ENCODE assay signal across 8 mouse cellular contexts in the genomic region with DNA sequence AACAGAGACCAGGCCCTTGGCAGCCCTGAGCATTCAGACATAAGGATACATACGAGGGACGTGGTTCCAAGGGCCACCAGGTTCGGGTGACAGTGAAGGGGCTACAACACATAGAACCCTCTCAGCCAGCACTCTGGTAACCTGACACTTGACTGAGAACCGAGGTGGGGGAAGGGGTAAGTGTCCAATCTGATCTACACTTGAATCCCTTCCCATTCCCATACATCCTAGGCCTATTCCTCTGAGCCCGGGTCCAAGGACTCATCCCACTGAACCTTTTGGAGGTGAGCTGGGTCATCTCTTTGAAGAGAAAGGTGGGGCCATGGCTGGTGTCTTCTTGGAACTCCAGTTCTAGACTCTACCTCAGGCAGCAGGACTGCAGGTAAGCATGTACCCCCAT. TPM values are rescaled to one million over a fixed set of nuclear protein-coding genes. Genes with fewer than 3 reads are reported as not detected.
DNase-seq lines count a peak whose midpoint lies in the region; ATAC-seq and TF ChIP-seq lines count a peak whose summit lies in the region.

No protein-coding gene starts in this region.

- 74% methylated on average over 5 of the region's 5 CpGs for WGBS in cerebellum, adult 2 months
- WGBS in limb, embryonic 11.5 days: 17% methylated on average over 5 of the region's 5 CpGs
- WGBS in limb, embryonic 10.5 days: 19% methylated on average over 5 of the region's 5 CpGs
- WGBS in hindbrain, postnatal 0 days: 30% methylated on average over 5 of the region's 5 CpGs
- 17% methylated on average over 5 of the region's 5 CpGs for WGBS in neural tube, embryonic 15.5 days

- no peaks in the 10 kb centered on the region for H3K27me3 ChIP-seq in cerebellum, adult 2 months (ENCODE audit: control insufficient read depth, insufficient read depth, low read length)
- H3K27me3 ChIP-seq in limb, embryonic 11.5 days (ENCODE audit: control insufficient read depth, insufficient read depth, low read length): peaks cover 27% of the 10 kb centered on the region
- peaks cover 68% of the 10 kb centered on the region for H3K27me3 ChIP-seq in limb, embryonic 10.5 days (ENCODE audit: low read depth, poor library complexity, severe bottlenecking)
- peaks cover 17% of the 10 kb centered on the region for H3K27me3 ChIP-seq in hindbrain, postnatal 0 days (ENCODE audit: insufficient read depth, low read length)
- H3K27me3 ChIP-seq in neural tube, embryonic 15.5 days (replicated peaks): peaks cover 47% of the 10 kb centered on the region

- no peak for TF ChIP-seq CTCF in cerebellum, adult 2 months (IDR thresholded peaks at IDR 0.05; ENCODE audit: borderline replicate concordance, insufficient read depth, low read depth, low read length)
- TF ChIP-seq CTCF in hindbrain, postnatal 0 days (IDR thresholded peaks at IDR 0.05; ENCODE audit: low read depth): no peak

- no peaks in the 10 kb centered on the region for H3K9me3 ChIP-seq in limb, embryonic 11.5 days (ENCODE audit: control insufficient read depth, low read length)
- no peaks in the 10 kb centered on the region for H3K9me3 ChIP-seq in limb, embryonic 10.5 days (replicated peaks)
- H3K9me3 ChIP-seq in hindbrain, postnatal 0 days (ENCODE audit: low read length): no peaks in the 10 kb centered on the region
- no peaks in the 10 kb centered on the region for H3K9me3 ChIP-seq in neural tube, embryonic 15.5 days (replicated peaks)

- no peak overlapping the region for H3K9ac ChIP-seq in limb, embryonic 11.5 days (ENCODE audit: low read length)
- no peak overlapping the region for H3K9ac ChIP-seq in hindbrain, postnatal 0 days (replicated peaks; ENCODE audit: low read length)
- H3K9ac ChIP-seq in neural tube, embryonic 15.5 days (replicated peaks): 0 out of 2 replicates have a peak overlapping the region, but pooled peaks have one; percentile 51

- no peak overlapping the region for H3K27ac ChIP-seq in cerebellum, adult 2 months (ENCODE audit: insufficient read depth, low read length)
- no peak overlapping the region for H3K27ac ChIP-seq in limb, embryonic 11.5 days (replicated peaks; ENCODE audit: low read depth, low read length)
- H3K27ac ChIP-seq in limb, embryonic 10.5 days: no peak overlapping the region
- H3K27ac ChIP-seq in hindbrain, postnatal 0 days: no peak overlapping the region
- H3K27ac ChIP-seq in neural tube, embryonic 15.5 days (replicated peaks): no peak overlapping the region

- TF ChIP-seq POLR2A in cerebellum, adult 2 months (IDR thresholded peaks at IDR 0.05; ENCODE audit: borderline replicate concordance, insufficient read depth, low read length): no peak

- H3K36me3 ChIP-seq in limb, embryonic 11.5 days (ENCODE audit: control insufficient read depth, insufficient read depth, low read length): no peaks in the 10 kb centered on the region
- no peaks in the 10 kb centered on the region for H3K36me3 ChIP-seq in limb, embryonic 10.5 days
- no peaks in the 10 kb centered on the region for H3K36me3 ChIP-seq in hindbrain, postnatal 0 days (ENCODE audit: insufficient read depth, low read length)
- no peaks in the 10 kb centered on the region for H3K36me3 ChIP-seq in neural tube, embryonic 15.5 days

- H3K4me3 ChIP-seq in cerebellum, adult 2 months (replicated peaks; ENCODE audit: insufficient read depth, low read depth, low read length): peak overlapping the region; percentile 61
- H3K4me3 ChIP-seq in limb, embryonic 11.5 days (ENCODE audit: low read depth, low read length): peak overlapping the region; percentile 24; the same call in 1 of the 2 replicates
- no peak overlapping the region for H3K4me3 ChIP-seq in limb, embryonic 10.5 days
- H3K4me3 ChIP-seq in hindbrain, postnatal 0 days (ENCODE audit: low read length): peak overlapping the region; percentile 48
- H3K4me3 ChIP-seq in neural tube, embryonic 15.5 days (replicated peaks): peak overlapping the region; percentile 48

- no peak overlapping the region for H3K4me2 ChIP-seq in limb, embryonic 11.5 days (ENCODE audit: low read depth, severe bottlenecking)
- H3K4me2 ChIP-seq in hindbrain, postnatal 0 days (ENCODE audit: low read depth, low read length): peak overlapping the region; percentile 90
- peak overlapping the region; percentile 92 for H3K4me2 ChIP-seq in neural tube, embryonic 15.5 days

- no peak for DNase-seq in cerebellum, adult 2 months
- no peak for DNase-seq in cerebellum, adult 9-10 months
- DNase-seq in limb, embryonic 11.5 days (ENCODE audit: low spot score): no peak
- no peak for DNase-seq in limb, embryonic 10.5 days (ENCODE audit: low spot score)
- no peak for DNase-seq in hindbrain, postnatal 0 days (ENCODE audit: low spot score)
- DNase-seq in c-Kit-positive CD71-positive TER-119-positive erythroid progenitor cells, embryonic 14.5 days (ENCODE audit: low spot score): no peak

- 0 out of 2 replicates have a peak, but pooled peaks cover 3% of the 10 kb centered on the region for H3K4me1 ChIP-seq in cerebellum, adult 2 months (ENCODE audit: control insufficient read depth, insufficient read depth, low read length)
- H3K4me1 ChIP-seq in limb, embryonic 11.5 days (ENCODE audit: control insufficient read depth, insufficient read depth, low read length): peaks cover 5% of the 10 kb centered on the region; the same call in 1 of the 2 replicates
- H3K4me1 ChIP-seq in limb, embryonic 10.5 days: peaks cover 13% of the 10 kb centered on the region
- H3K4me1 ChIP-seq in hindbrain, postnatal 0 days (ENCODE audit: insufficient read depth, low read length): peaks cover 5% of the 10 kb centered on the region; the same call in 1 of the 2 replicates
- H3K4me1 ChIP-seq in neural tube, embryonic 15.5 days: peaks cover 12% of the 10 kb centered on the region

- ATAC-seq in limb, embryonic 11.5 days (ENCODE audit: insufficient number of reproducible peaks, low FRiP score, low TSS enrichment, low read depth): no peak
- ATAC-seq in hindbrain, postnatal 0 days: no peak
- ATAC-seq in neural tube, embryonic 15.5 days (ENCODE audit: low FRiP score): no peak
- ATAC-seq in granulocyte monocyte progenitor cell, adult 5-6 weeks (replicated peaks; ENCODE audit: poor library complexity, severe bottlenecking): no peak

RNA-seq across cellular contexts. Expression of gene Rap1gap2, which starts 0.6 kb away (rescaled TPM):
- polyA plus RNA-seq in cerebellum, adult 2 months (2012; rRNA removed): 67.5 and 71.0 TPM in 2 replicates
- 0.35 and 0.60 TPM in 2 replicates for polyA plus RNA-seq in limb, embryonic 11.5 days (2014; fragmentation: Nextera tagmentation; extraction: Ambion mirVana)
- polyA plus RNA-seq in limb, embryonic 10.5 days (2016; fragmentation: Nextera tagmentation; extraction: Ambion mirVana): 0.34 and 0.55 TPM in 2 replicates
- 48.5 and 55.5 TPM in 2 replicates for total RNA-seq in hindbrain, postnatal 0 days (2014; rRNA removed)
- 9.9 and 11.1 TPM in 2 replicates for polyA plus RNA-seq in hindbrain, postnatal 0 days (2015; fragmentation: Nextera tagmentation; extraction: Ambion mirVana)
- 13.1 and 13.7 TPM in 2 replicates for polyA plus RNA-seq in neural tube, embryonic 15.5 days (2015; fragmentation: Nextera tagmentation; extraction: Ambion mirVana)
- 1.1 and 3.2 TPM in 2 replicates for total RNA-seq in granulocyte monocyte progenitor cell, adult 5-6 weeks (2014; fragmentation: Nextera tagmentation)
- total RNA-seq in granulocyte monocyte progenitor cell, adult 5-6 weeks (2017): 0.78 and 0.82 TPM in 2 replicates

RNA-seq across cellular contexts. Expression of gene Ccdc92b, which starts 9.3 kb away (rescaled TPM):
- 21.8 and 22.7 TPM in 2 replicates for polyA plus RNA-seq in cerebellum, adult 2 months (2012; rRNA removed)
- 0.67 and 0.85 TPM in 2 replicates for polyA plus RNA-seq in limb, embryonic 11.5 days (2014; fragmentation: Nextera tagmentation; extraction: Ambion mirVana)
- 0.24 and 0.51 TPM in 2 replicates for polyA plus RNA-seq in limb, embryonic 10.5 days (2016; fragmentation: Nextera tagmentation; extraction: Ambion mirVana)
- 16.8 and 19.5 TPM in 2 replicates for total RNA-seq in hindbrain, postnatal 0 days (2014; rRNA removed)
- polyA plus RNA-seq in hindbrain, postnatal 0 days (2015; fragmentation: Nextera tagmentation; extraction: Ambion mirVana): 3.4 TPM in 2 replicates
- 2.4 and 3.6 TPM in 2 replicates for polyA plus RNA-seq in neural tube, embryonic 15.5 days (2015; fragmentation: Nextera tagmentation; extraction: Ambion mirVana)
- not detected in 2 replicates for total RNA-seq in granulocyte monocyte progenitor cell, adult 5-6 weeks (2014; fragmentation: Nextera tagmentation)
- not detected in 2 replicates for total RNA-seq in granulocyte monocyte progenitor cell, adult 5-6 weeks (2017)

RNA-seq across cellular contexts. Expression of gene Cluh, which starts 39.2 kb away (rescaled TPM):
- polyA plus RNA-seq in cerebellum, adult 2 months (2012; rRNA removed): 67.4 and 68.4 TPM in 2 replicates
- 14.0 and 16.0 TPM in 2 replicates for polyA plus RNA-seq in limb, embryonic 11.5 days (2014; fragmentation: Nextera tagmentation; extraction: Ambion mirVana)
- 32.8 and 36.6 TPM in 2 replicates for polyA plus RNA-seq in limb, embryonic 10.5 days (2016; fragmentation: Nextera tagmentation; extraction: Ambion mirVana)
- 87.1 and 132 TPM in 2 replicates for total RNA-seq in hindbrain, postnatal 0 days (2014; rRNA removed)
- polyA plus RNA-seq in hindbrain, postnatal 0 days (2015; fragmentation: Nextera tagmentation; extraction: Ambion mirVana): 18.7 and 21.3 TPM in 2 replicates
- polyA plus RNA-seq in neural tube, embryonic 15.5 days (2015; fragmentation: Nextera tagmentation; extraction: Ambion mirVana): 18.9 and 22.4 TPM in 2 replicates
- 63.8 and 74.4 TPM in 2 replicates for total RNA-seq in granulocyte monocyte progenitor cell, adult 5-6 weeks (2014; fragmentation: Nextera tagmentation)
- 32.1 and 35.3 TPM in 2 replicates for total RNA-seq in granulocyte monocyte progenitor cell, adult 5-6 weeks (2017)
